Mouse (Mus musculus) cerebellum, postnatal 36 days (tissue): ENCODE results near the gene Psmd2.
A peak's percentile ranks its signal among the peaks of the same experiment; 100 is the strongest.
"Not testable (repeated sequence)": the region's sequence is repeated elsewhere in the genome, so short reads cannot be mapped to it uniquely, and the experiment has no call there.

ENCODE experiments used
- DNase-seq, 2 experiments: peaks; one replicate each; pipeline ENCODE4 v3.0.0; 2021 to 2022; ENCODE audit warnings: mixed read lengths in 2 of 2

The Psmd2 gene

GRCm38 (mm10) chr16:20668013-20668412 lies 16.6 kb downstream of the Psmd2 start, which contains the start of gene Eif4g1:
TSS of gene Eif4g1 (plus strand) at chr16:20668313.
- DNase-seq = not testable (repeated sequence)

GRCm38 (mm10) chr16:20670291-20670690 lies 18.8 kb downstream of the Psmd2 start:
- no peak for DNase-seq

GRCm38 (mm10) chr16:20671886-20672285 lies 20.4 kb downstream of the Psmd2 start:
- no peak for DNase-seq

- DNase-seq = peak; percentile 93 to 97
These were observed 21.0 kb downstream of the Psmd2 start for GRCm38 (mm10) chr16:20672500-20672902.

- peak in 1 of 2 experiments; percentile 62 for DNase-seq
These were observed 21.7 kb downstream of the Psmd2 start for GRCm38 (mm10) chr16:20672965-20673705.

GRCm38 (mm10) chr16:20673706-20674303 lies 22.4 kb downstream of the Psmd2 start:
- DNase-seq = no peak

GRCm38 (mm10) chr16:20675213-20675612 lies 23.8 kb downstream of the Psmd2 start:
- DNase-seq = no peak

GRCm38 (mm10) chr16:20676702-20677101 lies 25.2 kb downstream of the Psmd2 start:
- no peak for DNase-seq

- no peak for DNase-seq
These were observed 25.9 kb downstream of the Psmd2 start for GRCm38 (mm10) chr16:20677380-20677779.

GRCm38 (mm10) chr16:20677974-20678675 lies 26.7 kb downstream of the Psmd2 start:
- peak; percentile 75 to 83 for DNase-seq

GRCm38 (mm10) chr16:20690774-20691173 lies 39.3 kb downstream of the Psmd2 start:
- no peak for DNase-seq

- DNase-seq = no peak
These were observed 40.2 kb downstream of the Psmd2 start for GRCm38 (mm10) chr16:20691617-20692016.

- peak in 1 of 2 experiments; percentile 21 for DNase-seq
These were observed 41.0 kb downstream of the Psmd2 start for GRCm38 (mm10) chr16:20692241-20692965.

- peak; percentile 92 to 94 for DNase-seq
These were observed 41.8 kb downstream of the Psmd2 start, which contains the start of gene Fam131a for GRCm38 (mm10) chr16:20693111-20693701. TSS of gene Fam131a (plus strand) at chr16:20693241.

- DNase-seq = peak; percentile 50 to 66
These were observed 43.3 kb downstream of the Psmd2 start for GRCm38 (mm10) chr16:20694781-20695180.

GRCm38 (mm10) chr16:20695622-20696323 lies 44.3 kb downstream of the Psmd2 start:
- DNase-seq = peak; percentile 89 to 94

GRCm38 (mm10) chr16:20699266-20699665 lies 47.8 kb downstream of the Psmd2 start:
- DNase-seq = no peak

- DNase-seq = peak; percentile 69 to 70
These were observed 48.6 kb downstream of the Psmd2 start for GRCm38 (mm10) chr16:20700036-20700435.

- no peak for DNase-seq
These were observed 49.9 kb downstream of the Psmd2 start for GRCm38 (mm10) chr16:20701316-20701715.

- DNase-seq = no peak
These were observed 50.5 kb downstream of the Psmd2 start for GRCm38 (mm10) chr16:20701729-20702521.

- peak; percentile 58 to 65 for DNase-seq
These were observed 51.1 kb downstream of the Psmd2 start for GRCm38 (mm10) chr16:20702522-20702893.
